Mouse (Mus musculus): ENCODE results near the gene Mrpl12.
A peak's percentile ranks its signal among the peaks of the same experiment; 100 is the strongest.

Gene Mrpl12

GRCm38 (mm10) chr11:120472052-120472451, 12.4 kb upstream of the Mrpl12 start:
- no peak for DNase-seq (ENCODE audit: low spot score in 2 of 2)

GRCm38 (mm10) chr11:120483448-120483934, 922 bp upstream of the Mrpl12 start:
- DNase-seq (ENCODE audit: low spot score in 2 of 2): no peak

DNA sequence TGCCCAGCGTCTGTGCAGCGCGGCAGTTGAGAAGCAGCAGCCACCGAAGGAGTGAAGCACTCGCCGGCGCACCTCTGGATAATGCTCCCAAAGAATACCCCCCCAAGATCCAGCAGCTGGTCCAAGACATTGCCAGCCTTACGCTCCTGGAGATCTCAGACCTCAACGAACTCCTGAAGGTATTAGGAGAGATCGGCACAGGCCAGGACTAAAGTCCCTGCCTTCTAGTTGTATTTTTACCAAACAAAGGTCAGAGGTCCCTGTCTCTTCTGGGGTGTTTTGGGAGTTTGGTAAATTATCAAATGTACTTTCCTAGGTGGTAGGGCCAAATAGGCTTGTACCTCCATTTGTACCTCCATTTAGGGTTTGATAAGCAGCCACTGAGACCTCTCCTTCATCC, 838 bp downstream of the Mrpl12 start:
- DNase-seq (ENCODE audit: low spot score in 2 of 2): no peak

GRCm38 (mm10) chr11:120488516-120488915, 4.1 kb downstream of the Mrpl12 start:
- no peak for DNase-seq (ENCODE audit: low spot score in 2 of 2)

GRCm38 (mm10) chr11:120489054-120489761, 4.8 kb downstream of the Mrpl12 start:
- peak; percentile 50 to 72 for DNase-seq (ENCODE audit: low spot score in 2 of 2)

DNA sequence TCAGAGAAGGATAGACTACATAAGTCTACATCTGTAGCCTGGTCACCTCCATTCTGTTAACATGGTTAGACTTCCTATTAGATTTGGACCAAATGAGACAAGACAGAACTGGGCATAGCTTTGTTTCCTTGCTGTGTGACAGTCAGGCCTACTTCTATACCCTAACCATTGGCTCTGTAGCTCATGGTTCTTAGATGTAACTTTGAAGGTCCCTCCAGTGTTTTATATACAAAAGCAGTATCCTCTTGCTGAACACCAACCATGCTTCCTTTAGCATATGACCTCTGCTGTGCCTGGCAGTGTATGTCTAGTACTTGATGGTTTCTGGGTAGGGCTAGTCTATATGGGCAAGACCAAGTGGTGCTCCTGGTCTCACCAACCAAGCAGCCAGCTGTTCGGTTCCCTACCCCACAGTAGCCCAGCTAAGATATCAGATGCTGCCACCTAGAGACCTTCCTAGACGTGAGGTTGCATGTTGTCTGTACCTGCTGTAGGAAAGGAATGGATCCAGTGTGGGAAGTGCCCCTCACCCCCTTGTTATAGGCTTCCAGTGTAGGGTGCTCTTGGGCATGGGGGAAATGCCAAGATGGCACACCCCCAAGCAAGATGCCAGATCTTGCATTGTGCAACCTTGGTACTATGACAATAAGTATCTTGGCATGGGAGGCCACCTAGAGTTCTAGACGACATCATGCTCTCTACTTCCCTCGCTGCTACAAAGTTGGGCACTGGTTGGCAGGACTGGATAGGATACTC, 6.1 kb downstream of the Mrpl12 start:
- DNase-seq (ENCODE audit: low spot score in 2 of 2): no peak

GRCm38 (mm10) chr11:120491317-120492023, 7.1 kb downstream of the Mrpl12 start, which contains the start of gene Slc25a10:
Slc25a10 (plus strand) TSS chr11:120491840.
- DNase-seq (ENCODE audit: low spot score in 2 of 2): peak; percentile 62 to 86

DNA sequence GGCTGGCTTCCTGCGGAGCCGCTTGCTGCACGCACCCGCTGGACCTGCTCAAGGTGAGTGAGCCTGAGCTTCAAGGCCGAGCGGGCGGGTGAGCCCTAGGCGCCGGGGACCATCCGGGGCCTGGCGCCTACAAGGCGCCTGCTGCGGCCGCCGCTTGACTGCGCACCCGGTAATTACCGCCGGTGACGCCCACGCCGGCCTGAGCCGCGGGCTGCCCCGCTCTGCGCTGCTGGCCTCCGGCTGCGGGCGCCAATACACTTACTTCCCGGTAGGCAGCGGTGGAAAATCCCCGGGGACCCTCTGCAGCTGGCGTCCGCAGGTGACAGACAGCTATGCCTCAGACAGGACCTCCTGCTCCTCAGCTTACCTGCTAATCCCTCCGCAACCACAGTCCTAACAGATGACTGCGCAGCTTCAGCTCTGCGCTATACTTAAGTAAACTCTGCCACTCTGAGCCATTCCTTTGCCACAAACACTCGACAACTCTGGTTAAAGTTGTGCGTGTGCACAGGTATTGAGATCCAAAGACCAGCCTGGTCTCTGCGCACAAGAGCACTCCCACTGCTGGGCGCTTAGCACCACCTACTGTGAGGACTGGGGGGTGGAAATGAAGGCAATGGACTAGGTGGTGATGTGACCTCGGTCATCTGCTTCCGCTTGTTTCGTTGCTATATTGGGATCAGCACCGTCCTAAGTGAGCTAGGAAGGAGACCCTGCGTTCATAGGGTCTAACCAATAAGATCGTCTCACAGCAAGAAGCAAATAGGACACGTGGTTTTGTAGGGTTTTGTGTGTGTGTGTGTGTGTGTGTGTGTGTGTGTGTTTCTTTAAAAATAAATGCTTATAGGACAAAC, 7.8 kb downstream of the Mrpl12 start:
- no peak for DNase-seq (ENCODE audit: low spot score in 2 of 2)

DNA sequence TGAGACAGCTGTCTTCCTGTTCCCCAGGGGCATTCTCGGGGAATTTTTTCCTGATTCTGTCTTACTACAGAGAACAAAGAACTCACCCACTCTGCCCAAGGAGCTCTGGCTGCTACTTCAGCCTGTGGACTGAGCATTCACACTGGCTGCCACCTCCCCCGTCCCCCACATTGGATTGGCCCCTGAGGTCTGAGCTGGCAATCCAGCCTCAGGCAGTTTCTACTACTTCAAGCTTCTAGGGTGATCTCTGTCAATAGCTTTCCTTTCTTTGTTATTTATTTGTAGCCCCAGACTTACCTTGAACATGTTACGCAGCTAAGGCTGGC, 8.4 kb downstream of the Mrpl12 start:
- DNase-seq (ENCODE audit: low spot score in 2 of 2): no peak

DNA sequence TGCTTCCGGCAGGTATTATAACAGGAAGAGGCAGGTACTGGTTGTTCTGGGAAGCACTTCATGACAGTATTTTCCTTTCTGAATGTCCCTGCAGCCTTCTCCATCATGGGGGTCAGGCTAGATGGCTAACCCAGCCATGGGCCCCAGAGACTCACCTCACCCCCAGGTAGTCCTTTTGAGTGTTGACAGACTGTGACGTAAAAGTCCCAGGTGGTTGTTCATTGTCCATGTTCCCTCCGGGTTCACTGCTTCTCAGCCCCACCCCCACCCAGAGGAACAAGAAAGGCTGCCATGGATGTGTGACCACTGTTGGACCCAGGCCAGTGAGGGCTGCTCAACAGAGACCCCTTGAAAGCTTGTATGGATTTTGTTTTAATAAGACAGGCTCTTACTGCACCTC, 8.9 kb downstream of the Mrpl12 start:
- no peak for DNase-seq (ENCODE audit: low spot score in 2 of 2)

GRCm38 (mm10) chr11:120493911-120494310, 9.5 kb downstream of the Mrpl12 start:
- DNase-seq (ENCODE audit: low spot score in 2 of 2): no peak

- no peak for DNase-seq (ENCODE audit: low spot score in 2 of 2)
Measured at GRCm38 (mm10) chr11:120497436-120497835, 13.0 kb downstream of the Mrpl12 start.

DNA sequence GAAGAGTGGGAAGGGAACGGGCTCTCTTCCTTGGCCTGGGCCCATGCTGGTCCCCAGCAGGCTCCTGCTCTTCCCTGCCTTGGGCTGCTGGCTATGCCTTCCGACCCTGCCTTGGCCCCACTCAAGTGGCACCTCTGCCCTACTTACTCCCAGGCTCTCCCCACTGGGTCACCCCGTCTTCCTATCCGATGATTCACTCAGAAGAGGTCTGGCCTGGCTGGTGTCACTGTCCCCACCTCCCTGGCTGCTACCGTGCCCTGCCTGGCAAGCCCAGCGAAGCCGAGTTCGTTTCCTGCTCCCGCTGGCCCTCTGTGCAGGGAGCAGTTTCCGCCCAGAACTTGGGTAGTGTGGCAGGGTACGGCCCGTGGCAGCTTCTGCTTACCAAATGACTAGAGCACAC, 13.8 kb downstream of the Mrpl12 start:
- no peak for DNase-seq (ENCODE audit: low spot score in 2 of 2)

- DNase-seq (ENCODE audit: low spot score in 2 of 2): no peak
Measured at GRCm38 (mm10) chr11:120498891-120499290, 14.5 kb downstream of the Mrpl12 start.

GRCm38 (mm10) chr11:120499894-120500293, 15.5 kb downstream of the Mrpl12 start:
- DNase-seq (ENCODE audit: low spot score in 2 of 2): no peak

DNA sequence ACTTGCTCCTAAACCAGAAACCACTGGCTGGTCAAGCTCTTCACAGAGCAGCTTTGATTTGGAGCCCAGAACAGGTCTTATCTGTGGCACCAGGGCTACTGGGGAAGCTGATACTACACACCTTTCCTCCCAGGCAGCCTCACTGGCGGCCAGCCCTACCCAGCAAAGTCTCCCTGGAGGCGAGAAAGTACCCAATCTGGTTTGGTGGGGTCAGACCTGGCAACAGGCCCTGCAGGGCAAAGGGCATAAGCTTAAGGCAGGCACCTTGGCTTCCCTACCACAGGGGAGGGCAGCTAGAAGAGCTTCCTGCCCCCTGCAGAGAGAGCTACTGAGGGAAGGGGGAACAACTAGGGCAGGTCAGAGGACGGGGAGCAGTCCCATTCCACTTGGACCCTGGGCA, 15.9 kb downstream of the Mrpl12 start:
- DNase-seq (ENCODE audit: low spot score in 2 of 2): no peak

DNA sequence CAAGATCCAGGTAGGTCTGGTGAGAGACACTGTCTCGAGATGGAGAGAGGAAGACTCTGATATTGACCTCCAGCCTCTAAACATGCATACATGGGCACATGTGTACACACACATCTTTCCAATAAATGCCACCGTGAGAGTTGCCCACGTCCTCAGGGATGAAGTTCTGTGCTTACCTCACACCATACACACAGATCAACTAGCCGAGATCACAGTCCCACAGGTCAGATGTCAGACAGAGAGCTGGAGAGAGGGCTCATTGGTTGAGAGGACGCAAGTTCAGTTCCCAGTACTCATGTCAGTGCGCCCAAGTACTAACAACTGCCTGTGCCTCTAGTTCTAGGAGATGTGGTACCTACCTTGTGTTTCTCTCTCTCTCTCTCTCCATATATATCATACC, 16.6 kb downstream of the Mrpl12 start:
- no peak for DNase-seq (ENCODE audit: low spot score in 2 of 2)

DNA sequence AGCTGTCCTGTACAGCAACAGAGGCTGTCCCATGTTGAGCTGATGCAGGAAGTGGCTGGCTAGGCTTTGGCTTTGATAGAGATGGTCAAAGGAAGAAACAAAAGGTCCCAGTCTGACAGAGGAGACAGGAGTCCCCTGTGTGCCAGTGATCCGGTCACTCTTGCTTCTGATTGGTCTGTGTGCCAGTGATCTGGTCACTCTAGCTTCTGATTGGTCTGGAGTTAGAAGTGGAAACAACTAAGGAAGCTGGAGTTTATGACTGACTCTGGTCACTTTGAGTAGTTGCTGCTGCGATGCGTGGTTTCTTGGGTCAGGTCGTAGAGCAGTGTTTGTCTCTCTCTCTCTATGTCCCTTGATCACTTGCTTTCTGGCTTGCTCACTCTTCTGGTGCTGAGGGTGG, 17.3 kb downstream of the Mrpl12 start:
- DNase-seq (ENCODE audit: low spot score in 2 of 2): no peak

DNA sequence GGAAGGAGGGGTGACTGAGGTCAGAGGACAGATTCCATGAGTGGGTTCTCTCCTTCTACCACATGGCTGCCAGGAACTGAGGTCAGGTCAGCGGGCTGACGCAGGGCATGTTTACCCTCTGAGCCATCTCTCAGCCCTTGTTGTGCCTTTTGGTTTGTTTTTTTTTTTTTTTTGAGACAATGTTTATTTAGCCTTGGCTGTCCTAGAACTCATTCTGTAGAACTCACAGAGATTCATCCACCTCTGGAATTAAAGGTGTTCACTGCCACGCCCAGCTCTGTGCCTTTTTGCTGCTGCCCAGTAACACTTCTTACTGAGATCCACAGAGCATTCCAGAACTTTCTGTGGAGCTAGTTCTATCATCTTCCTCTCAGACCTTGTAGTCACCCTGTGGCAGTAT, 21.2 kb downstream of the Mrpl12 start:
- DNase-seq (ENCODE audit: low spot score in 2 of 2): no peak

- no peak for DNase-seq (ENCODE audit: low spot score in 2 of 2)
Measured at GRCm38 (mm10) chr11:120506899-120507298, 22.5 kb downstream of the Mrpl12 start.

DNA sequence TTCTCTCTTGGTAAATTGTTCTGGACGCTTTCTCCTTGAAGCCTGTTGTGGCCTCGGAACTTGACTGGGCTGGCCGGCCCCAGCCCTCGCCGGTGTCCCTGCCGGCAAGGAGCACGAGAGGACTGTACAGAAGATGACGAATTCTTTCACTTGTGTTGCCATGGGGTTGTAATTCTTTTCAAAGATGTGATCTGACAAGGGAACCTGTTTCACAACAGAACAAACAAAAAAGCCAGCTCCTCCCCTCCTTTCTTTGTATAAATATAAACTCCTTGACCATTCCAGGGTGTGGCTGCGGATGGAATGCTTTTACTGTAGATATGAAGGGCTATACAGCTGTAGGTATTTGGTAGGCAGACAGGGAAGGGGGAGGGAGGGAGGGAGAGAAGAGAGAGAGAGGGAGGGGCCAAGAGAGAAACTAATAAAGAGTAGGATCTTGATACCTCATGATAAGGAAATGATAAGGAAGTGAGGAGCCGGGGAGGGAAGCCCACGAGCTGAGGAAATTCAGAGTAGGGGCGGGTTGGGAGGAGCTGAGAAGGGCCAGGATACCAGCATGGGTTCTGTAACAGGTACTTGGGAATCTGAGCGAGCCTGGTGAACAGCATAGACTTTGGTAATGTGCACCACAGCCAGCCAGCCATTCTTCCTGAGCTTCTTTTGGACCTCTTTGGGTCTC, 23.3 kb downstream of the Mrpl12 start:
- no peak for DNase-seq (ENCODE audit: low spot score in 2 of 2)

Data from left cerebral cortex, adult 9 months (tissue).